Mouse (Mus musculus) E14TG2a.4 (cell line): Measurements from ENCODE around the gene M1ap.

Experiments used
- CTCF ChIP-seq: conservative IDR thresholded peaks from 2 replicates; pipeline ENCODE4 v1.5.1; 2014; ENCODE audit warnings: low read length
- POU5F1 ChIP-seq: IDR thresholded peaks from 2 replicates; pipeline ENCODE4 v1.6.1; 2014; ENCODE audit warnings: low read length, borderline replicate concordance

- peak; percentile 10; the same call in 1 of the 2 replicates for TF ChIP-seq CTCF
- TF ChIP-seq POU5F1: no peak
Observed at GRCm38 (mm10) chr6:83078324-83078858, 131.7 kb downstream of the M1ap start.
